Mouse (Mus musculus): Measurements from ENCODE around the gene Efr3b. TPM values are rescaled to one million over a fixed set of nuclear protein-coding genes. Genes with fewer than 3 reads are reported as not detected.

The Efr3b gene
- polyA plus RNA-seq, 1 experiment: 21.4 TPM

DNA sequence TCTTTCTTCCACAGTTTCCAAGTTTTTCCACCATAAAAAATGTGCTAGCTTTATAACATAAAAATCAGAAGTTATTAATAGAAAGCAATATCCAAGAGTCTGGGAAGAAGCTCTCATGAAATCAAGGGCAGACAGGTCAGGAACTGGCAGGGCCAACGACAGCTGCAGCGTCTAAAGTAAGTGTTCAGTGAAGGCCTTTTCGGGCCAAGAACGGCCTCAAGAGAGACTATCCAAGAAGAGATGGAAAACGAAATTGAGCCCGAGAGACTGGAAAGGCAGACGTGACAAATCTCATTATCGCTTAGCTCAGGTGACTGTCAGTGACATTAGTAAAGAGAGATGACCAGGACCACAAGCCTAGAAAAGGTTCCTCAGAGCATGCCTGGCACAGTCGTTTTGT lies 19.6 kb upstream of the Efr3b start:
- no peaks in the 10 kb centered on the region for H3K4me1 ChIP-seq (ENCODE audit: control insufficient read depth, insufficient read depth, insufficient read length, low read length)
- H3K36me3 ChIP-seq (ENCODE audit: control insufficient read depth, insufficient read depth, low read length): no peaks in the 10 kb centered on the region
- H3K27me3 ChIP-seq (ENCODE audit: control insufficient read depth, insufficient read depth, low read length): peaks cover 3% of the 10 kb centered on the region; the same call in 1 of the 2 replicates
- no peak for TF ChIP-seq CTCF (IDR thresholded peaks at IDR 0.05; ENCODE audit: extremely low read depth, insufficient read length, insufficient replicate concordance, low read depth, low read length)
- no peak for TF ChIP-seq POLR2A (IDR thresholded peaks at IDR 0.05; ENCODE audit: low read depth, low read length)
- no peak overlapping the region for H3K4me3 ChIP-seq (ENCODE audit: low read depth, low read length)
- no peak overlapping the region for H3K27ac ChIP-seq (ENCODE audit: insufficient read depth, low read depth, low read length)
- 66% methylated on average over 9 of the region's 9 CpGs for WGBS

DNA sequence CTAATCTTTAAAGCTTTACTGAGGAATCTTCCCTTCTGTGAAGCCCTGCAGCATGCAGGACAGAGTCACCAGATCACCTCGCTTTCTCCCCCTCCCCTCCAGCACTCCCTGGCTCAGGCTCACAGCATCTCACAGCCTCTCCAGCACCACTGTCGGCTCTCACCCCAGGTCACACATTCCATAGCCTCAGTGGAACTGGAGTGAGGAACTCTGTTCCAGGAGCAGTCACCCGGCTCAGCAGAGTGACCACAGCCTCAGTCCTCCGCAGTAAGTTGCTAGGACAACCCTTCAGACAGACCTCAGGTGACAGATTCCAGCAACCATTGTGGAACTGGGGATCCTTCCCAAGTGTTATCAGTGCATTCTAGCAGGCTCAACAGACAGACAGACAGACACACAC lies 16.1 kb upstream of the Efr3b start:
- WGBS: 37% methylated on average over 4 of the region's 4 CpGs
- no peaks in the 10 kb centered on the region for H3K4me1 ChIP-seq (ENCODE audit: control insufficient read depth, insufficient read depth, insufficient read length, low read length)
- no peaks in the 10 kb centered on the region for H3K36me3 ChIP-seq (ENCODE audit: control insufficient read depth, insufficient read depth, low read length)
- no peak overlapping the region for H3K27ac ChIP-seq (ENCODE audit: insufficient read depth, low read depth, low read length)
- TF ChIP-seq CTCF (IDR thresholded peaks at IDR 0.05; ENCODE audit: extremely low read depth, insufficient read length, insufficient replicate concordance, low read depth, low read length): no peak
- TF ChIP-seq POLR2A (IDR thresholded peaks at IDR 0.05; ENCODE audit: low read depth, low read length): no peak
- H3K27me3 ChIP-seq (ENCODE audit: control insufficient read depth, insufficient read depth, low read length): peaks cover 3% of the 10 kb centered on the region; the same call in 1 of the 2 replicates
- no peak overlapping the region for H3K4me3 ChIP-seq (ENCODE audit: low read depth, low read length)

DNA sequence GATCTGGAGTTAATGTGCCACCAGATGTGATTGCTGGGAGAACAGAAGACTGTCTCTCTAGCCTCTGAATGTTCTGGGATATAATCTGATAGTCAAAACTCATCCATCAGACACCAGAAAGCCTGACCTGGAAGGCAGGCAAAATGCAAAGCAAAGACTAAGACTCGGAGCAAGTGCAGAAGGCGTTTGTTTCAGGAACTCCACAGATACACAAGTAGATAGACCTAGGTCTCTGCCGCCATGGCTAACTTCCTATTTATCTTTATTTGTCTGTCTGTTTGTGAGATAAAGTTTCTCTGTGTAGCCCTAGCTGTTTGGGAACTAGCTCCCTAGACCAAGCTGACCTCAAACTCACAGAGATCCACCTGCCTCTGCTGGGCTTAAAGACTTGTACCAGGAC lies 14.9 kb upstream of the Efr3b start:
- peaks cover 3% of the 10 kb centered on the region; the same call in 1 of the 2 replicates for H3K27me3 ChIP-seq (ENCODE audit: control insufficient read depth, insufficient read depth, low read length)
- H3K36me3 ChIP-seq (ENCODE audit: control insufficient read depth, insufficient read depth, low read length): no peaks in the 10 kb centered on the region
- 64% methylated on average over 3 of the region's 3 CpGs for WGBS
- no peaks in the 10 kb centered on the region for H3K4me1 ChIP-seq (ENCODE audit: control insufficient read depth, insufficient read depth, insufficient read length, low read length)
- H3K27ac ChIP-seq (ENCODE audit: insufficient read depth, low read depth, low read length): no peak overlapping the region
- TF ChIP-seq CTCF (IDR thresholded peaks at IDR 0.05; ENCODE audit: extremely low read depth, insufficient read length, insufficient replicate concordance, low read depth, low read length) (no peak), POLR2A (IDR thresholded peaks at IDR 0.05; ENCODE audit: low read depth, low read length) (no peak)
- H3K4me3 ChIP-seq (ENCODE audit: low read depth, low read length): no peak overlapping the region

DNA sequence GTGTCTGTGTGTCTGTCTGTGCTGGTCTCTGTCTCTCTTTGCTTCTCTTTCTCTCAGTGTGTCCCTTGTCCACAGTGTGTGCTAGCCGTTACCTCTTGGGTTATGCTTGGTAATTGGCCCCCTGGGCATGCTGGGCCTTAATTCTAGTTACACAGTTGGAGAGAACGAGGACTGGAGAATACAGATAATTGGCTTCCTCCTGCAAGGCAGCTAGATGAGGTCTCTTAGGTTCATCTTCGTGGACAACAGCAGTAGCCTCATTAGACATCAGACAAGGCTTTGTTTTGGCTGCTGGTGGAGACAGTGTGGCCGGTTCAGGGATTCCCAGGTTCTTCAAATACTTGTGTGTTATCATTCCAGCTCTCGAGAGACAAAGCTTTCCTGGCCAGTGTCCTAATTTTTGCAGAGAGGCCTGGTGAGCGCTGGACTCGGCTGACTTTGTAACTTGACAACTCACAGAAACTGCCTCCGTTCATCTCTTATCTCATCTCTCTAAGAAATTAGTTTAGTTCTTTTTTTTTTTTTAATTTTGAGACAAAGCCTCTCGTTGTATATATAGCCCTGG lies 12.2 kb upstream of the Efr3b start:
- no peaks in the 10 kb centered on the region for H3K4me1 ChIP-seq (ENCODE audit: control insufficient read depth, insufficient read depth, insufficient read length, low read length)
- H3K27me3 ChIP-seq (ENCODE audit: control insufficient read depth, insufficient read depth, low read length): peaks cover 3% of the 10 kb centered on the region; the same call in 1 of the 2 replicates
- no peaks in the 10 kb centered on the region for H3K36me3 ChIP-seq (ENCODE audit: control insufficient read depth, insufficient read depth, low read length)
- no peak for TF ChIP-seq CTCF (IDR thresholded peaks at IDR 0.05; ENCODE audit: extremely low read depth, insufficient read length, insufficient replicate concordance, low read depth, low read length)
- H3K27ac ChIP-seq (ENCODE audit: insufficient read depth, low read depth, low read length): no peak overlapping the region
- H3K4me3 ChIP-seq (ENCODE audit: low read depth, low read length): no peak overlapping the region
- WGBS: 66% methylated on average over 9 of the region's 9 CpGs

DNA sequence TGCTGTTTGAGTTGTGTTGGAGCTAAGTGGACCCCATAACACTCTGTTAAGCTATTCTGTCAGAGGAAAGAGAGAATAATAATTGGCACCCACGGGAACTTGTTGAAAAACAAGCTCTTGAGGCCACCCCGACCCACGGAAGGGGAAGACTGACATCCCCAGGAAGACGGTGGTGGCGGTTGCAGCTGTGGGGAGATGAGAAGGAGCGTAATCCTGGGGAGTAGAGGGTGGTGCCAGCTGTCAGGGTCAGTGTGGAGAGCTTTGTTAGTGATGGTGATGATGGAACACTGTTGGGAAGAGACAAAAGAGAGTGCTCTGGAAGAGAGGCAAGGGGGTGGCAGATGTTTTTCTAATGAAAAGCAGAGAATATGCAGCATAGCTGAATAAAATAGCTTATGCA lies 9.3 kb upstream of the Efr3b start:
- TF ChIP-seq POLR2A (IDR thresholded peaks at IDR 0.05; ENCODE audit: low read depth, low read length): no peak
- no peak for TF ChIP-seq CTCF (IDR thresholded peaks at IDR 0.05; ENCODE audit: extremely low read depth, insufficient read length, insufficient replicate concordance, low read depth, low read length)
- Histone ChIP-seq H3K27ac (ENCODE audit: insufficient read depth, low read depth, low read length) (no peak overlapping the region), H3K4me1 (ENCODE audit: control insufficient read depth, insufficient read depth, insufficient read length, low read length) (no peaks in the 10 kb centered on the region), H3K27me3 (ENCODE audit: control insufficient read depth, insufficient read depth, low read length) (no peaks in the 10 kb centered on the region), H3K36me3 (ENCODE audit: control insufficient read depth, insufficient read depth, low read length) (no peaks in the 10 kb centered on the region), H3K4me3 (ENCODE audit: low read depth, low read length) (no peak overlapping the region)
- WGBS: 63% methylated on average over 6 of the region's 6 CpGs

DNA sequence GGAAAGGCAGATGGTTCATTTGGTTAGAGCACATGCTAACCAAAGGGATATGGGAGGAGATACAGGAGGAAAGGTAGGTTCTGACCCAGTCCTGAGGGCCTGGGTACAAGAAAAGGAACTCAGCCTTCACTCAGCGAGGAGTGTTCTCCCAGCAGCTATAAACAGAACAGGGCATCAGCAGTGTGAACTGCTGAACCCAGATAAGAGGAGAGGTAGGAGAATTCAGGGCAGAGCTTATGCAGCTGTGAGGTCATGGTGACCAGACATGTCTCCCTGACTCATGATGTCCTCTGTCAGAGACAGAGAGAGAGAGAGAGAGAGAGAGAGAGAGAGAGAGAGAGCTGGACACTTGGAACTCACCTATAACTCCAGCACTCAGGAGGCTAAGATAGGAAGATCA lies 7.3 kb upstream of the Efr3b start:
- Histone ChIP-seq H3K36me3 (ENCODE audit: control insufficient read depth, insufficient read depth, low read length) (no peaks in the 10 kb centered on the region), H3K27me3 (ENCODE audit: control insufficient read depth, insufficient read depth, low read length) (no peaks in the 10 kb centered on the region), H3K27ac (ENCODE audit: insufficient read depth, low read depth, low read length) (no peak overlapping the region), H3K4me3 (ENCODE audit: low read depth, low read length) (no peak overlapping the region), H3K4me1 (ENCODE audit: control insufficient read depth, insufficient read depth, insufficient read length, low read length) (no peaks in the 10 kb centered on the region)
- no peak for TF ChIP-seq POLR2A (IDR thresholded peaks at IDR 0.05; ENCODE audit: low read depth, low read length)
- TF ChIP-seq CTCF (IDR thresholded peaks at IDR 0.05; ENCODE audit: extremely low read depth, insufficient read length, insufficient replicate concordance, low read depth, low read length): no peak
- WGBS: 25% methylated on average over 1 of the region's 1 CpGs

DNA sequence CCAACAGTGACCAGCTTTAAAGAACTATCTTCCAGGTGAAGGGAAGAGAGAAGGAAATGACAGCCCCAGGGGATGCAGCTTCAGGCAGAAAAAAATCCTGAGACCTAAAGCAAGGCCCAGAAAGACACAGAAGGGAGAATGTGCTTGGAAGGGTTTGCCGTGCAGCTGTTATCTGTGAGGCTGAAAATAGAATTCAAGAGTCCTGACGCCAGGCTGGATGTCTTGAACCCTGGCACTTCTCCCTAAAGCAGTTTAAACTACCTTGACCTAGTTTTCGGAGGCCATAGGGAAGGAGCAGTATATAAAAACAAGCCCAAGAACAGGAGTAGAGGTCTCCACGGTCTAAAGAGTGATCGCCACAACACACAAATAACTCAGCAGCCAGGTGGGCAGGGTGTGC lies 3.7 kb upstream of the Efr3b start:
- H3K27ac ChIP-seq (ENCODE audit: insufficient read depth, low read depth, low read length): no peak overlapping the region
- no peaks in the 10 kb centered on the region for H3K36me3 ChIP-seq (ENCODE audit: control insufficient read depth, insufficient read depth, low read length)
- H3K27me3 ChIP-seq (ENCODE audit: control insufficient read depth, insufficient read depth, low read length): no peaks in the 10 kb centered on the region
- WGBS: 78% methylated on average over 5 of the region's 5 CpGs
- H3K4me1 ChIP-seq (ENCODE audit: control insufficient read depth, insufficient read depth, insufficient read length, low read length): peaks cover 2% of the 10 kb centered on the region
- no peak for TF ChIP-seq CTCF (IDR thresholded peaks at IDR 0.05; ENCODE audit: extremely low read depth, insufficient read length, insufficient replicate concordance, low read depth, low read length)
- no peak overlapping the region for H3K4me3 ChIP-seq (ENCODE audit: low read depth, low read length)

Data from small intestine, adult 2 months (tissue).